29 mouse cellular contexts compared by ENCODE assay signal in genomic region chr2:132904961-132905360, GRCm38 (mm10). TPM values are rescaled to one million over a fixed set of nuclear protein-coding genes. Genes with fewer than 3 reads are reported as not detected.
DNase-seq lines count a peak whose midpoint lies in the region.
"Had no signal": no experiment of that assay in that cellular context is flagged by ENCODE, and none has a peak within 500 bp of the region (broad histone marks: within the 10 kb centered on the region; RNA-seq: fewer than 3 reads in every experiment).

No protein-coding gene starts in this region.

- peaks cover 9% of the 10 kb centered on the region for H3K4me1 ChIP-seq in brown adipose tissue, adult 24 weeks (ENCODE audit: control insufficient read depth, insufficient read depth, insufficient read length, low read length)
- H3K4me1 ChIP-seq: embryonic facial prominence, embryonic 12.5 days; embryonic facial prominence, embryonic 15.5 days; heart, embryonic 12.5 days; heart, embryonic 15.5 days; hindbrain, embryonic 10.5 days; hindbrain, embryonic 13.5 days; intestine, embryonic 15.5 days had no signal

- peak; percentile 59 for DNase-seq in adrenal gland, postnatal 10 days
- DNase-seq in adrenal gland, postnatal 25 days: no peak
- peak; percentile 60 for DNase-seq in ovary, adult 18-20 months (ENCODE audit: low spot score)
- no peak for DNase-seq in ovary, postnatal 36 days (ENCODE audit: low spot score)
- no peak for DNase-seq in layer of hippocampus, postnatal 10 days (ENCODE audit: low spot score in 2 of 2)
- DNase-seq: cerebellum, adult 18-20 months; cerebellum, adult 9-10 months; cerebellum, postnatal 25 days; forebrain, postnatal 0 days; gastrocnemius, postnatal 10 days; gastrocnemius, postnatal 36 days; heart, postnatal 10 days; heart, postnatal 36 days; kidney, adult 11 months had no signal

- H3K4me3 ChIP-seq in brown adipose tissue, adult 24 weeks (ENCODE audit: insufficient read depth, low read depth, low read length): no peak overlapping the region
- H3K4me3 ChIP-seq: embryonic facial prominence, embryonic 12.5 days; embryonic facial prominence, embryonic 15.5 days; heart, embryonic 12.5 days; heart, embryonic 15.5 days; hindbrain, embryonic 10.5 days; hindbrain, embryonic 13.5 days; intestine, embryonic 15.5 days had no signal

- peak overlapping the region; percentile 74 for H3K27ac ChIP-seq in brown adipose tissue, adult 24 weeks (replicated peaks; ENCODE audit: low read depth, low read length)
- H3K27ac ChIP-seq: embryonic facial prominence, embryonic 12.5 days; embryonic facial prominence, embryonic 15.5 days; heart, embryonic 15.5 days; hindbrain, embryonic 10.5 days; hindbrain, embryonic 13.5 days; intestine, embryonic 15.5 days had no signal

RNA-seq across cellular contexts. Expression of gene Lrrn4, which starts 24.3 kb away (rescaled TPM):
- 1 to 10 TPM; 4.3 to 5.5 TPM for total RNA-seq in adrenal gland, postnatal 10 days (2021)
- 1.6 and 2.2 TPM in 2 replicates for total RNA-seq in adrenal gland, postnatal 25 days (2021)
- 1.1 and 1.4 TPM in 2 replicates for polyA plus RNA-seq in brown adipose tissue, adult 24 weeks (2012; ENCODE audit: insufficient read depth, insufficient read length, missing spikeins)
- total RNA-seq in layer of hippocampus, postnatal 10 days (2021): 1 to 10 TPM; 1.2 TPM
- total RNA-seq: gastrocnemius, adult 18-20 months; MEL had no signal
- polyA plus RNA-seq: C2C12; forebrain, embryonic 14.5 days; hindbrain, embryonic 13.5 days had no signal

RNA-seq across cellular contexts. Expression of gene Fermt1, which starts 40.7 kb away (rescaled TPM):
- total RNA-seq in adrenal gland, postnatal 10 days (2021): under 1 TPM; 0.06 to 0.09 TPM
- not detected in 2 replicates for total RNA-seq in adrenal gland, postnatal 25 days (2021)
- polyA plus RNA-seq in brown adipose tissue, adult 24 weeks (2012; ENCODE audit: insufficient read depth, insufficient read length, missing spikeins): not detected in 2 replicates
- under 1 TPM; 0.18 to 0.47 TPM for total RNA-seq in layer of hippocampus, postnatal 10 days (2021)
- total RNA-seq: common myeloid progenitor, adult 5-6 weeks; forebrain, postnatal 0 days; gastrocnemius, adult 18-20 months; gastrocnemius, postnatal 10 days; gastrocnemius, postnatal 36 days; granulocyte monocyte progenitor cell, adult 5-6 weeks; heart, adult 8-10 months; heart, postnatal 10 days; heart, postnatal 36 days; MEL had no signal
- polyA plus RNA-seq: C2C12; forebrain, embryonic 14.5 days; forebrain, postnatal 0 days; heart, embryonic 12.5 days; hindbrain, embryonic 13.5 days had no signal

RNA-seq across cellular contexts. Expression of gene Crls1, which starts 58.5 kb away (rescaled TPM):
- 100 to 1,000 TPM; 109 to 121 TPM for total RNA-seq in adrenal gland, postnatal 10 days (2021)
- total RNA-seq in adrenal gland, postnatal 25 days (2021): 81.5 and 97.2 TPM in 2 replicates
- 277 and 328 TPM in 2 replicates for polyA plus RNA-seq in brown adipose tissue, adult 24 weeks (2012; ENCODE audit: insufficient read depth, insufficient read length, missing spikeins)
- total RNA-seq in layer of hippocampus, postnatal 10 days (2021): 10 to 100 TPM; 35.5 to 36.8 TPM

Comparison
In these comparisons a context has a peak if more than half of its experiments do, and no peak if none do; other contexts are left out.
1. DNase-seq: peak in adrenal gland, postnatal 10 days (single experiment) and ovary, adult 18-20 months (single experiment); none in adrenal gland, postnatal 25 days (single experiment), ovary, postnatal 36 days (single experiment) and layer of hippocampus, postnatal 10 days (0 of 2).